Mouse (Mus musculus) telencephalon, adult 2 months (tissue): ENCODE measurements at regions not wholly inside any gene's neighbourhood (a gene's known extent, or its start where the extent isn't known, plus 50 kb on each side); places are given as distances from the start of the nearest gene placed in this dataset.

Experiments
- DNase-seq: peaks from one replicate; pipeline ENCODE4 v3.0.0-alpha.2; 2011; ENCODE audit warnings: low read depth, low spot score

GRCm38 (mm10) chr10:48211504-48211903 is 1577.1 kb downstream of the Grik2 start:
- peak; percentile 2 for DNase-seq
